Mouse (Mus musculus) lung, postnatal 25 days (tissue): ENCODE results near the gene Ins1.

Experiments
- DNase-seq: peaks from one replicate; pipeline ENCODE4 v3.0.0; 2022; ENCODE audit warnings: low spot score

Gene Ins1

DNA sequence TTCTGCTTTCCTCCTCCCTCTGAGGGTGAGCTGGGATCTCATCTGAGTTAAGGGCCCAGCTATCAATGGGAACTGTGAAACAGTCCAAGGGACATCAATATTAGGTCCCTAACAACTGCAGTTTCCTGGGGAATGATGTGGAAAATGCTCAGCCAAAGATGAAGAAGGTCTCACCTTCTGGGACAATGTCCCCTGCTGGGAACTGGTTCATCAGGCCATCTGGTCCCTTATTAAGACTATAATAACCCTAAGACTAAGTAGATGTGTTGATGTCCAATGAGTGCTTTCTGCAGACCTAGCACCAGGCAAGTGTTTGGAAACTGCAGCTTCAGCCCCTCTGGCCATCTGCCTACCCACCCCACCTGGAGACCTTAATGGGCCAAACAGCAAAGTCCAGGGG is at the start of gene Ins1:
Gene Ins1, plus strand, starts transcription at position 301 of the 400 bp plus-strand sequence.
- no peak for DNase-seq
